Mouse (Mus musculus) embryonic facial prominence, embryonic 15.5 days (tissue): ENCODE measurements at regions not wholly inside any gene's neighbourhood (a gene's known extent, or its start where the extent isn't known, plus 50 kb on each side); places are given as distances from the start of the nearest gene placed in this dataset.
A peak's percentile ranks its signal among the peaks of the same experiment; 100 is the strongest.

Experiments used
- ATAC-seq: fragments of 200-750 bp; cut with Nextera tagmentation; 2 replicates; pipeline ENCODE4 v1.8.0; 2017; ENCODE audit warnings: low read depth, moderate TSS enrichment; ENCODE audit not compliant: insufficient number of reproducible peaks, low FRiP score, low TSS enrichment
- H3K27ac ChIP-seq: fragments of 300-500 bp; sonication (generic); replicated peaks from 2 replicates; pipeline ENCODE4 v1.5.1; 2015; ENCODE audit warnings: mild to moderate bottlenecking, inconsistent platforms
- H3K27me3 ChIP-seq: fragments of 300-500 bp; sonication (generic); 2 replicates; pipeline ENCODE4 v1.6.1; 2015; ENCODE audit warnings: inconsistent platforms
- H3K36me3 ChIP-seq: fragments of 300-500 bp; sonication (generic); 2 replicates; pipeline ENCODE4 v1.6.1; 2015; ENCODE audit warnings: mild to moderate bottlenecking, inconsistent platforms
- H3K4me1 ChIP-seq: fragments of 300-500 bp; sonication (generic); 2 replicates; pipeline ENCODE4 v1.6.1; 2015; ENCODE audit warnings: inconsistent platforms
- H3K4me2 ChIP-seq: fragments of 300-500 bp; sonication (generic); replicated peaks from 2 replicates; pipeline ENCODE4 v1.6.1; 2015; ENCODE audit warnings: mild to moderate bottlenecking, inconsistent platforms
- H3K4me3 ChIP-seq: fragments of 300-500 bp; sonication (generic); replicated peaks from 2 replicates; pipeline ENCODE4 v1.5.1; 2015; ENCODE audit warnings: mild to moderate bottlenecking, inconsistent platforms
- H3K9ac ChIP-seq: fragments of 300-500 bp; sonication (generic); 2 replicates; pipeline ENCODE4 v1.6.1; 2015; ENCODE audit warnings: inconsistent platforms
- H3K9me3 ChIP-seq: fragments of 300-500 bp; sonication (generic); replicated peaks from 2 replicates; pipeline ENCODE4 v1.6.1; 2016; ENCODE audit warnings: inconsistent platforms
- WGBS: fragments of 180-500 bp; shearing (Covaris S2); methylation state at CpG from one replicate; pipeline ENCODE4 v1.1.7; 2015; 5-methylcytosine and 5-hydroxymethylcytosine counted together

GRCm38 (mm10) chr3:58054726-58055125 is 206.8 kb upstream of the Pfn2 start:
- WGBS = 75% methylated on average over 7 of the region's 7 CpGs
- Histone ChIP-seq H3K27me3 (no peaks in the 10 kb centered on the region), H3K27ac (no peak overlapping the region), H3K9me3 (no peaks in the 10 kb centered on the region), H3K4me3 (no peak overlapping the region), H3K36me3 (no peaks in the 10 kb centered on the region), H3K4me2 (no peak overlapping the region), H3K9ac (no peak overlapping the region), H3K4me1 (no peaks in the 10 kb centered on the region)
- no peak for ATAC-seq

GRCm38 (mm10) chr3:58055181-58055580 is 207.3 kb upstream of the Pfn2 start:
- Histone ChIP-seq H3K27me3 (no peaks in the 10 kb centered on the region), H3K36me3 (no peaks in the 10 kb centered on the region), H3K4me1 (no peaks in the 10 kb centered on the region), H3K9ac (no peak overlapping the region), H3K4me3 (no peak overlapping the region), H3K4me2 (no peak overlapping the region), H3K9me3 (no peaks in the 10 kb centered on the region), H3K27ac (no peak overlapping the region)
- no peak for ATAC-seq
- 90% methylated on average over 4 of the region's 4 CpGs for WGBS

DNA sequence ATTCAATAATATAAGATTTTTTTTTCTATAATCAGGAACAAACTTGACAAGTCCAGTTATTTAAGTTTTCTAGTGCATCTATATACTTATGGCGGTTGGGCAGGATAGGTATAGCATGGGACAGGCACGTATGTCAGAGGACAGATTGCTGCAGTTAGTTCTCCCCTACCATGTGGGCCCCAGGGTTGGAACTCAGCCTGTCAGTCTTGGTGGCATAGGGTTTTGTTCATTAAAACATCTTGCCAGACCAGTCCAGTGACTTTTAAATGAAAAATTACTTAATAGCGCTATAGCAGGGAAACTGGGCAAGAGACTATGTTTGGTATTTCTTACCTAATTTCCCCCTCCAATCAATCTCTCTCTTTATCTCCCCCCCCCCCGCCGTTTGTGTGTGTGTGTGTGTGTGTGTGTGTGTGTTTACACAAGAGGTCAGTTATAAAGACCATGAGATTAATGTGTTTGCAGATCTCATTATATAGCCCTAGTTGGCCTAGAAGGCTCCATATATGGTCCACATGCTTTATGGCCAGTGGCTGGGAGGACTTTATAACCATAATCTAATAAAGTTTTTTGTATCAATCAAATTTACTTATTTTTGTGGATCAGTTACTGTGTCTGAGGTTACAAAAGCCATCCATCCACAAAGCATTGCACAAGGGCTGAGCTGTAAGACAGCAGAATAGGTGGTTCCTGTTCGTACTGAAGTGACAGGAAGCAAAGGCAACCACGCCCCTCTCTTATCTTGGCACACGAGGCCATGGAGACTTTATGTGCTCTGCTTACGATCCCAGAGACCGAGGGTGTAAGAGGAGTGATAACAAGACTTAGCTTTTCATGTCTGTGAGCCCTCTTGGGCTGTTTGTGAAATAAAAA is 208.5 kb upstream of the Pfn2 start:
- WGBS = 72% methylated on average over 9 of the region's 10 CpGs
- no peak for ATAC-seq
- no peak overlapping the region for H3K9ac ChIP-seq
- no peaks in the 10 kb centered on the region for H3K9me3 ChIP-seq
- no peak overlapping the region for H3K4me2 ChIP-seq
- H3K4me3 ChIP-seq = no peak overlapping the region
- H3K27me3 ChIP-seq = no peaks in the 10 kb centered on the region
- no peak overlapping the region for H3K27ac ChIP-seq
- H3K4me1 ChIP-seq = no peaks in the 10 kb centered on the region
- H3K36me3 ChIP-seq = no peaks in the 10 kb centered on the region

DNA sequence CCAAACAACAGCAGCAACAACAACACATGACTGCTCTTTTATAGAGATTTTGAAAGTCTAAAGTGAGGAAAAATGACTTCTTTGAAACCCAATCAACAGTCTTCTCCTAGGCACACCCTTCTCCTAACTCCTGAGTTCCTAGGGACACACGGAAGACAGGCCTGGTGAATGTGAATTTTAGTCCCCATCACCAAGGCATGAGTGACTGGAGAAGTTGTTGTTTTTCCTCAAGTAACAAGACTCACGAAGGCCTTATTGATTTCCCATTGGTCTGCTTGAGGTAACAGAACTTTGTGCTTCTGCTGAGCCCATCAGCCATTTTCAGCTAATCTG is 209.2 kb upstream of the Pfn2 start:
- no peak for ATAC-seq
- Histone ChIP-seq H3K4me2 (no peak overlapping the region), H3K9ac (no peak overlapping the region), H3K36me3 (no peaks in the 10 kb centered on the region), H3K4me3 (no peak overlapping the region), H3K27me3 (no peaks in the 10 kb centered on the region), H3K4me1 (no peaks in the 10 kb centered on the region), H3K9me3 (no peaks in the 10 kb centered on the region), H3K27ac (no peak overlapping the region)
- 80% methylated on average over 2 of the region's 2 CpGs for WGBS

- Histone ChIP-seq H3K9me3 (no peaks in the 10 kb centered on the region), H3K4me3 (no peak overlapping the region), H3K9ac (no peak overlapping the region), H3K4me1 (no peaks in the 10 kb centered on the region), H3K27me3 (no peaks in the 10 kb centered on the region), H3K36me3 (no peaks in the 10 kb centered on the region), H3K27ac (no peak overlapping the region), H3K4me2 (no peak overlapping the region)
- 54% methylated on average over 10 of the region's 10 CpGs for WGBS
- no peak for ATAC-seq
Measured at GRCm38 (mm10) chr3:58058134-58058533, 210.3 kb upstream of the Pfn2 start.

DNA sequence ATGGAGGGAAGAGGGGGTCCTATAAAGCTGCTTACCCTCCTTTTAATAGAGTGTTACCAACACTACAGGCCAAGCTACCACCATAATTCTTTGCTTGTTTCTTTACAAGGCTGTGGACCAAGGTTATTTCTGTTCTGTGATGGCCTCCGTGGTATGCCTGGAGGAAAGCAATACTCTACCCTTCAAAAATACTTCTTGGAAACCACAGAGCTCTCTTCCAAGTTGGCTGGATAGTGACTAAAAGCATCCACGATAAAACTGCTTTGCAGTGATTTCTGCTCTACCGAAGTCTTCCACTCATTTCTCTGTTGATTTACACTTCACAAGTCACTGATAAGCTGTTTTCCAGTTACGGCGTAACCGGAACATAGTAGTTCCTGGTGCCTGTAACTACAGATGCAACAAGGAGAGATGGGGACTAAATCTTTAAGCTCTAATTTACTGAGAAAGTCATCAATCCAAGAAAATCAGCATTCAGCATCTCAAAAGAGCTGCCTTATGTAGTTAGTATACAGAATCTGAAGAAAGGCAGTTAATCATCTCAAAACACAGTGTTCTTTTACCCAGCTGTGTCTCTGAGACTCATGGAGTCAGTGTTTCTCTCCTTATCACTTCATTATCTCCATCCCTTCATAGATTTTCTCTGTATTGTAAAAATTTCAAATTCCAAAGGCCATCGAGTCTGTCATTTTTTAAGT is 216.1 kb upstream of the Pfn2 start:
- Histone ChIP-seq H3K4me2 (no peak overlapping the region), H3K27me3 (no peaks in the 10 kb centered on the region), H3K4me1 (no peaks in the 10 kb centered on the region), H3K36me3 (no peaks in the 10 kb centered on the region), H3K27ac (no peak overlapping the region), H3K4me3 (no peak overlapping the region), H3K9ac (no peak overlapping the region), H3K9me3 (no peaks in the 10 kb centered on the region)
- no peak for ATAC-seq
- WGBS = 83% methylated on average over 7 of the region's 7 CpGs

DNA sequence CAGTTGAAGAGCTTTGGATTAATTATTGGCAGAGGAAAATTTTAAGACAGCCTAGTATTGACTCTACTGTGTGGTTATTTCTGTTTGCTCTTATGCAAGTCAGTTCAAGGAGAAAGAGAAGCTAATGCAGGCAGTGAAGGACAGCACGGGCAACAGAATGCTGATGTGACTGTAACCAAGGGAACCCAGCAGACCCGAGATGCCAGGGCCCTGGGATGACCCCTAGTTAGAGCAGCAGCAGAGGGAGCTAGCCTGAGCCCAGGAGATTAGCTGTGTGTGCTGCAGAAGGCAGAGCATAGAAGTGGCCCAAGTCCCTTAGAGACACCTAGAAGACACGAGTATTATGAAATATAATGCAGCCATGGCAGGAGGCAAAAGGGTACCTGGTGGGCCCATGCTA is 223.7 kb upstream of the Pfn2 start:
- H3K4me1 ChIP-seq = no peaks in the 10 kb centered on the region
- H3K4me2 ChIP-seq = no peak overlapping the region
- no peak overlapping the region for H3K9ac ChIP-seq
- no peaks in the 10 kb centered on the region for H3K27me3 ChIP-seq
- no peaks in the 10 kb centered on the region for H3K36me3 ChIP-seq
- no peak overlapping the region for H3K27ac ChIP-seq
- 57% methylated on average over 3 of the region's 3 CpGs for WGBS
- H3K4me3 ChIP-seq = no peak overlapping the region
- no peak for ATAC-seq
- no peaks in the 10 kb centered on the region for H3K9me3 ChIP-seq

DNA sequence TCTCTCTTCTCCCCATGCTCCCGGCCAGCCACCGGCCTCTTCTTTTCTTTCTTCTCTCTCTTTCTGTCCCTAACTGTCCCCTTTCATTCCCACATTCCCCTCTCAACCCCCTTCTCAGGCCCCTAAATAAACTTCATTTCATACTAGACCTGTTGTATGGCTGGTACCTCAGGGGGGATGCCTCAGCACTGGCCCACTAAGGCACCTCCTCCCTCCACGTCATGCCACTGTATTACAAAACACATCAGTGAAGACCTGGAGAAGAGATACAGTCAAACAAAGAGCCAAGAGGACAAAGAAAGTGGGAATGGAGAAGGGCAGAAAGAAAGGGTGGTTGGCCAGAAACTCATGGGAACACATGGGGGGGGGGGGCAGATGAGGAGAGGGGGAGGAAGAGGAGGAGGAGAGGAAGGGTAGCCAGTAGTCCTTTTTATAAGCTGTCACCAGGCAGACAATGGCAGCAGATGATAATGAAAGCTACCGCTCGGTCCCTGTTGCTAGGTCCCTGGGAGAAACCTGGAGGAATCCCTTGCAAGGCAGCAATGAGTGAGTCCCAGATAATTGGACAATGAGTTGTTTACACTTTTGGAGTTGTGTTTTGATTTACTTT is 224.5 kb upstream of the Pfn2 start:
- no peak overlapping the region for H3K4me2 ChIP-seq
- H3K36me3 ChIP-seq = no peaks in the 10 kb centered on the region
- H3K27ac ChIP-seq = no peak overlapping the region
- no peaks in the 10 kb centered on the region for H3K27me3 ChIP-seq
- no peaks in the 10 kb centered on the region for H3K4me1 ChIP-seq
- WGBS = 76% methylated on average over 5 of the region's 5 CpGs
- H3K4me3 ChIP-seq = no peak overlapping the region
- no peak overlapping the region for H3K9ac ChIP-seq
- no peaks in the 10 kb centered on the region for H3K9me3 ChIP-seq
- ATAC-seq = no peak

DNA sequence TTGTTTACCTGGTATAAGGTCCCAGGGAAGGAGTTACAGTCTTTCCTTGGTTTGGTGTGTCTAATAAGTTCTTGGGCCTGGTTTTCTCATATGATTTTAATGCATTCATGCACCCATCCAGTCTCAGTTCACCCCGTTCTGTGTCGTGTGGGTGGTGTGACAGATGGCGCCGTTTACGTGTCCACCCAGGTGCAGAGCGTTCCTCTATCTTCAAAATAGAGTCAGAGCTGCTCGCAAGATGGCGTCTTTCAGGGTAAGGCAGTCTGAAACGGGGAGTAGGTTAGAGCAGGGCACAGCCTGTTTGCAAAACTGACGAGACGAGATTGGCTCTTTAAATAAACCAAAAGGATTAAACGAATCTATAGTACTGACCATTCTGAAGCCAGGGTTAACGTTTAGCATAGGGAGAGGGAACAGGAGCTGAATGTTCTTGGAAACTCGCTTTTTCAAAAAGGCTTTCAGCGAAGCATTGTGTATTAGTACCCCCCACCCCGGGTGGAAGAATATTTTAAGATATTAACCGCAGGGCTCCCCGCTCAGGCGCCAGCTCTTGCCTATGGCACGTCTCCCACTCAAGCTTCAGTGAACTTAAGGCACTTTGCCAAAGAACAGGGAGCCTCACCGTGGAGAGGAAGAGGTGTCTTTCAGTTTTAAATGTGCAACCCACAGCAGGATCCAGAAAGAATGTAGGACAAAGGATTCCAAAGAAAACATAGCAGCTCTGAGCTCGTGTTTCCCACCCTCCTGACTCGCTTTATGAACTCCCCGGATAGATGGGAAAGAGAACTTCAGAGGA is 241.7 kb upstream of the Pfn2 start:
- Histone ChIP-seq H3K4me3 (no peak overlapping the region), H3K27ac (no peak overlapping the region), H3K4me2 (no peak overlapping the region), H3K9ac (no peak overlapping the region), H3K4me1 (no peaks in the 10 kb centered on the region), H3K9me3 (no peaks in the 10 kb centered on the region), H3K36me3 (no peaks in the 10 kb centered on the region), H3K27me3 (no peaks in the 10 kb centered on the region)
- 78% methylated on average over 24 of the region's 24 CpGs for WGBS
- ATAC-seq = no peak

DNA sequence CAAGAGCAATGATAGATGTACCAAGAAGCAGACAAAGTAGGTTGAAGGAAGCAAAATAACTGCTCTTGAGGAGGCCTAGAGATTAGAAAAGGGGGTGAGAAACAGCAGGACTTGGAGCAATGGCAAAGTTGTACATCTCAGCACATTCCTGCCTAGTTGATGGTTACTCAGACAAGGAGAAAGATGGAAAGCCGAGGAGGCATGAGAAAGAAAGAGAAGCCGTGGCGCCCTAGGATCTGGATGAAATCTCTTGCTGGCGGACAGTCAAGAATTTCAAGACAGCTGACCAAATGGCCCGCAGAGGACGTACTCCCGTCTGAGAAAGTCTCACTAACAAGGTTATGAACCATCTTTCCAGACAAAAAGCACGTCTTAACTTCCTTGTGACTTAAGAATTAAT is 242.5 kb upstream of the Pfn2 start:
- Histone ChIP-seq H3K9ac (no peak overlapping the region), H3K4me2 (no peak overlapping the region), H3K4me1 (no peaks in the 10 kb centered on the region), H3K9me3 (no peaks in the 10 kb centered on the region), H3K27me3 (no peaks in the 10 kb centered on the region), H3K4me3 (no peak overlapping the region), H3K27ac (0 out of 2 replicates have a peak overlapping the region, but pooled peaks have one; percentile 34), H3K36me3 (no peaks in the 10 kb centered on the region)
- no peak for ATAC-seq
- WGBS = 75% methylated on average over 8 of the region's 8 CpGs
